Mouse (Mus musculus) cortical plate, adult 2 months (tissue): ENCODE results near the gene Diaph2.

ENCODE experiments used
- CTCF ChIP-seq: fragments of 200-500 bp; IDR thresholded peaks from 2 replicates; pipeline ENCODE4 v1.5.1; 2011; ENCODE audit warnings: mild to moderate bottlenecking, control low read depth, low read length; ENCODE audit not compliant: insufficient read depth; ENCODE audit errors: extremely low read depth
- POLR2A ChIP-seq: fragments of 200-500 bp; IDR thresholded peaks from 2 replicates; pipeline ENCODE4 v1.6.1; 2011; ENCODE audit warnings: mild to moderate bottlenecking, low read length, control low read depth; ENCODE audit not compliant: insufficient read depth; ENCODE audit errors: extremely low read depth

DNA sequence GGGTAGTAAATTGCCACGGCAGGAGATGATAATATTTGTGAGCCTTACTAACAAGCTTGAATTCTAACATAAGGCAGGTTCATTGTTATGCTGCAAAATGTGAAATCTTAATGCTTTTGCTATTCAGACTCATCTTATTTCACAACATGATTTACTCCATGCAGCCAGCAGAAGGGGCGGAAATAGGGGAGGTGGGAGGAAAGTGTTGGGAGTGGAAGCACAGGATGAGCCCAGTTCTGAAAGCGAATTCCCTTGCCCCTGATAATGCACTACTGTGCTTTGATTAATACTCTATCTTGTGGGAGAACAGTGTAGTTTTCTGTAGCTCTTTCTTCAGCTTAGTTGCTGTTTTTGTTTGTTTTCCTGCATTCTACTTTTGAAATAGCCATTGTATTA is 753.9 kb downstream of the Diaph2 start:
- TF ChIP-seq CTCF (no peak), POLR2A (no peak)
